Mouse (Mus musculus) bone marrow, adult 2 months (tissue): ENCODE measurements around the gene Emc8.

ENCODE experiments used
- CTCF ChIP-seq: fragments of 200-500 bp; IDR thresholded peaks from 2 replicates; pipeline ENCODE4 v1.5.1; 2011; ENCODE audit warnings: low read length, control low read depth; ENCODE audit not compliant: control insufficient read depth, insufficient read depth
- POLR2A ChIP-seq: fragments of 200-500 bp; IDR thresholded peaks from 2 replicates; pipeline ENCODE4 v1.6.1; 2011; ENCODE audit warnings: low read depth, mild to moderate bottlenecking, control low read depth, low read length, borderline replicate concordance; ENCODE audit not compliant: control insufficient read depth

DNA sequence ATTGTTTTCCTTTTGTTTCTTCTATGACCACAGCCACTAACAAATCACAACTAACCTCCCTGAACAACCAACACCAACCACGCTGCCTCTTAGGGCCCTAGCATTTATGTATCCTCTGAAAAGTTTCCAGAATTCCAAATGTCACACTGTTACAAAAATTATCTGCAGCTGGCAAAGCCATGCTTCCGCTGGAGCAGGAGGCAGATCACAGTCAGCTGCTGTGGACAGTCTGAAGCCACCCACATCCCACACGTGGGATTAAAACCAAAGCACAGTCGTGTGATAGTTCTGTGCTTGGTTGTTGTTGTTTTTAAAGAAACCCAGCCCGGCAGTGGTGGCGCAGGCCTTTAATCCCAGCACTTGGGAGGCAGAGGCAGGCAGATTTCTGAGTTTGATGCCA lies 30.7 kb upstream of the Emc8 start:
- TF ChIP-seq CTCF (no peak), POLR2A (no peak)
